Mouse (Mus musculus) cerebellum, adult 2 months (tissue): Measurements from ENCODE around the gene Syt1.

Experiments
- CTCF ChIP-seq: fragments of 200-500 bp; IDR thresholded peaks from 2 replicates; pipeline ENCODE4 v1.5.1; 2011; ENCODE audit warnings: low read depth, mild to moderate bottlenecking, control low read depth, low read length, moderate library complexity, borderline replicate concordance; ENCODE audit not compliant: insufficient read depth
- POLR2A ChIP-seq: fragments of 200-500 bp; IDR thresholded peaks from 2 replicates; pipeline ENCODE4 v1.6.1; 2011; ENCODE audit warnings: low read length, control low read depth, borderline replicate concordance; ENCODE audit not compliant: insufficient read depth

- TF ChIP-seq POLR2A: no peak
- no peak for TF ChIP-seq CTCF
Observed at GRCm38 (mm10) chr10:108771081-108771480, 239.7 kb downstream of the Syt1 start.
